Mouse (Mus musculus): Measurements from ENCODE around the gene Asgr1. TPM values are rescaled to one million over a fixed set of nuclear protein-coding genes. Genes with fewer than 3 reads are reported as not detected.

The Asgr1 gene
- 171 TPM for polyA plus RNA-seq (2014; fragmentation: Illumina TruSeq; extraction: RNeasy Lipid Tissue Mini Kit (QIAGEN cat#74804); ENCODE audit: low read depth, low replicate concordance)

GRCm38 (mm10) chr11:70053898-70054570 is at the start of gene Asgr1:
Gene Asgr1, plus strand, starts transcription at chr11:70054085.

DNA sequence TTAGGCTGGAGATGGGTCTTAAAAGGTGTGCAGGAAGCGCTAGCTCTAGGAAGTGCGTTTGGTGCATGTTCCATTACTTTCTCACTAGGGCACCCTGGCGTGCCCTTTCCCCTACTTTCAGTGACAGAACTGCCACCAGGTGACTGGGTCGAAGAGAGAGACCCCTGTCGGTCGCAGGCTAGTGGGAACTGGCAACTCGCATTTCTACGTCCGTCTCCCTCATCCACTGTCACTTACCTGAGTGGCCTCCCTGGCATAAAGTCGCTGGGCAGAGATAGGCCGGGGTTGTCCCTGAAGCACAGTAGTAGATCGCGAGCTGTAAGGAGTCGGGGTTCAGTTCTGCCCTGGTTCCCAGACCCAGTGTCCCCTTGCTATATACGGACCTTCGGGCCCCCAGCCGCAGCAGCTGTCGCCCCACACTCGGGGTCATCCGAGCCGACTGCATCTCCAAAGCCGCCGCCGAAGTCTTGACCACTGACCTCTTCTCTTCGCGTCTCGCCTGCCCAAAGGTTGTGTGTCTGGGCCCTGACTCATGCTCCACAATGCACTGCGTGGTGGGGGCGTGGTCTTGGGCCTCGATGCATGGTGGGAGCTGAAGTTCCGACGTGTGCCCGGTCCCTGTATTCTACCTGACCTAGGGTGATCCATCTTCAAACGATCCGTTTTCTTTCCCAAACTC is 38.9 kb upstream of the Asgr1 start, which contains the start of gene Acadvl:
TSS of gene Acadvl (minus strand) at position 532 of the 679 bp plus-strand sequence.

GRCm38 (mm10) chr11:70016669-70017068 is 37.2 kb upstream of the Asgr1 start, which contains the start of gene Dlg4:
Gene Dlg4, plus strand, starts transcription at chr11:70016942.

DNA sequence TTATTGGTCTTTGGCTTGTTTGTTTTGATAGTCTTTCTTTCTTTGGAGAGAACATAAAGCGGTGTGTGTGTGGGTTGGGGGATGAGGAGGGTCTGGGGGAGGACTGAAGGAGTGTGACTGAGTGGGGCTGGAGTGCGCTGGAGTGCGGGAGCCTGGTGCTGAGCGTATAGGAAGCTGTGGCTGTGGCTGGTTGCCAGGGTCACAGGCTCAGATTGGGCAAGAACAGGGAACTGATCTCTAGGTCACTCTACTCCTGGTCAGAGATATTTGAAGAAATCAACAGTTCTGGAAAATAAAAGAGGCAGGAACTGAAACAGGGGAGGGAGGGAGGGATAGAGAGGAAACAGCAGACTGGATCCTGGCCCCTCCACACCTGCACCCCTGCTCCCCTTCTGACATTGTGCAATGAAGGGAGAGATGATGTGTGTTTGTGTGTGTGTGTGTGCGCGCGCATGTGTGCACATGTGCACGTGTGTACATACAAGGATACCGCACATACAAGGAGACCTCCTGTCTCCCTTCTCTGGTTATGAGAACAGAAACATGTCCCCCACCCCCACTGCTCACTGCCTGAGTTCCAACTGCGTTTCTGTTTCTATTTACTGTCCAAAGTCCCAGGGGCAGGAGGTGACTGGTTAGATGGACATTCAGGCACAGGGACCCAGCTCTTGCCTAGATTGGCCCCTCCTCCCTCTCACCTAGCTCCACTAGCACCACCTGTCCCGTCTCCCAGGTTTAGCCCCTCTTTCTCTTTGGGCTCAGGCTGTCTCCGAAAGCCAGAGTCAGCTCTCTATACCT is 38.3 kb downstream of the Asgr1 start, which contains the start of gene Asgr2:
TSS of gene Asgr2 (plus strand) at position 659 of the 798 bp plus-strand sequence.

Other genes with a start within 250 kb of the Asgr1 start
- gene Tmem102, start 248.5 kb upstream of the Asgr1 start, polyA plus RNA-seq (2014; fragmentation: Illumina TruSeq; extraction: RNeasy Lipid Tissue Mini Kit (QIAGEN cat#74804); ENCODE audit: low read depth, low replicate concordance) = 3.6 TPM
- not detected for gene Gm39566, start 238.8 kb upstream of the Asgr1 start, polyA plus RNA-seq (2014; fragmentation: Illumina TruSeq; extraction: RNeasy Lipid Tissue Mini Kit (QIAGEN cat#74804); ENCODE audit: low read depth, low replicate concordance)
- gene Spem2, start 235.6 kb upstream of the Asgr1 start, polyA plus RNA-seq (2014; fragmentation: Illumina TruSeq; extraction: RNeasy Lipid Tissue Mini Kit (QIAGEN cat#74804); ENCODE audit: low read depth, low replicate concordance) = not detected
- gene Spem1, start 231.9 kb upstream of the Asgr1 start, polyA plus RNA-seq (2014; fragmentation: Illumina TruSeq; extraction: RNeasy Lipid Tissue Mini Kit (QIAGEN cat#74804); ENCODE audit: low read depth, low replicate concordance) = not detected
- 0.11 TPM for gene Nlgn2, start 216.3 kb upstream of the Asgr1 start, polyA plus RNA-seq (2014; fragmentation: Illumina TruSeq; extraction: RNeasy Lipid Tissue Mini Kit (QIAGEN cat#74804); ENCODE audit: low read depth, low replicate concordance)
- gene Tmem256, start 215.6 kb upstream of the Asgr1 start, polyA plus RNA-seq (2014; fragmentation: Illumina TruSeq; extraction: RNeasy Lipid Tissue Mini Kit (QIAGEN cat#74804); ENCODE audit: low read depth, low replicate concordance) = 58.8 TPM
- gene Plscr3, start 207.7 kb upstream of the Asgr1 start, polyA plus RNA-seq (2014; fragmentation: Illumina TruSeq; extraction: RNeasy Lipid Tissue Mini Kit (QIAGEN cat#74804); ENCODE audit: low read depth, low replicate concordance) = 1.1 TPM
- not detected for gene Tnk1, start 195.4 kb upstream of the Asgr1 start, polyA plus RNA-seq (2014; fragmentation: Illumina TruSeq; extraction: RNeasy Lipid Tissue Mini Kit (QIAGEN cat#74804); ENCODE audit: low read depth, low replicate concordance)
- gene Tmem95, start 176.1 kb upstream of the Asgr1 start, polyA plus RNA-seq (2014; fragmentation: Illumina TruSeq; extraction: RNeasy Lipid Tissue Mini Kit (QIAGEN cat#74804); ENCODE audit: low read depth, low replicate concordance) = not detected
- 0.42 TPM for gene Kctd11, start 172.7 kb upstream of the Asgr1 start, polyA plus RNA-seq (2014; fragmentation: Illumina TruSeq; extraction: RNeasy Lipid Tissue Mini Kit (QIAGEN cat#74804); ENCODE audit: low read depth, low replicate concordance)
- 0.40 TPM for gene Acap1, start 158.5 kb upstream of the Asgr1 start, polyA plus RNA-seq (2014; fragmentation: Illumina TruSeq; extraction: RNeasy Lipid Tissue Mini Kit (QIAGEN cat#74804); ENCODE audit: low read depth, low replicate concordance)
- not detected for gene 2810408A11Rik, start 153.1 kb upstream of the Asgr1 start, polyA plus RNA-seq (2014; fragmentation: Illumina TruSeq; extraction: RNeasy Lipid Tissue Mini Kit (QIAGEN cat#74804); ENCODE audit: low read depth, low replicate concordance)
- gene Neurl4, start 153.0 kb upstream of the Asgr1 start, polyA plus RNA-seq (2014; fragmentation: Illumina TruSeq; extraction: RNeasy Lipid Tissue Mini Kit (QIAGEN cat#74804); ENCODE audit: low read depth, low replicate concordance) = 3.0 TPM
- 9.6 TPM for gene Gps2, start 140.2 kb upstream of the Asgr1 start, polyA plus RNA-seq (2014; fragmentation: Illumina TruSeq; extraction: RNeasy Lipid Tissue Mini Kit (QIAGEN cat#74804); ENCODE audit: low read depth, low replicate concordance)
- 155 TPM for gene Eif5a, start 132.1 kb upstream of the Asgr1 start, polyA plus RNA-seq (2014; fragmentation: Illumina TruSeq; extraction: RNeasy Lipid Tissue Mini Kit (QIAGEN cat#74804); ENCODE audit: low read depth, low replicate concordance)
- not detected for gene Ybx2, start 118.3 kb upstream of the Asgr1 start, polyA plus RNA-seq (2014; fragmentation: Illumina TruSeq; extraction: RNeasy Lipid Tissue Mini Kit (QIAGEN cat#74804); ENCODE audit: low read depth, low replicate concordance)
- not detected for gene Slc2a4, start 105.9 kb upstream of the Asgr1 start, polyA plus RNA-seq (2014; fragmentation: Illumina TruSeq; extraction: RNeasy Lipid Tissue Mini Kit (QIAGEN cat#74804); ENCODE audit: low read depth, low replicate concordance)
- gene Cldn7, start 89.3 kb upstream of the Asgr1 start, polyA plus RNA-seq (2014; fragmentation: Illumina TruSeq; extraction: RNeasy Lipid Tissue Mini Kit (QIAGEN cat#74804); ENCODE audit: low read depth, low replicate concordance) = 0.40 TPM
- 25.5 TPM for gene Ctdnep1, start 72.9 kb upstream of the Asgr1 start, polyA plus RNA-seq (2014; fragmentation: Illumina TruSeq; extraction: RNeasy Lipid Tissue Mini Kit (QIAGEN cat#74804); ENCODE audit: low read depth, low replicate concordance)
- 9.7 TPM for gene Elp5, start 71.6 kb upstream of the Asgr1 start, polyA plus RNA-seq (2014; fragmentation: Illumina TruSeq; extraction: RNeasy Lipid Tissue Mini Kit (QIAGEN cat#74804); ENCODE audit: low read depth, low replicate concordance)
- 367 TPM for gene Gabarap, start 62.9 kb upstream of the Asgr1 start, polyA plus RNA-seq (2014; fragmentation: Illumina TruSeq; extraction: RNeasy Lipid Tissue Mini Kit (QIAGEN cat#74804); ENCODE audit: low read depth, low replicate concordance)
- 7.1 TPM for gene Phf23, start 58.3 kb upstream of the Asgr1 start, polyA plus RNA-seq (2014; fragmentation: Illumina TruSeq; extraction: RNeasy Lipid Tissue Mini Kit (QIAGEN cat#74804); ENCODE audit: low read depth, low replicate concordance)
- gene Dvl2, start 53.5 kb upstream of the Asgr1 start, polyA plus RNA-seq (2014; fragmentation: Illumina TruSeq; extraction: RNeasy Lipid Tissue Mini Kit (QIAGEN cat#74804); ENCODE audit: low read depth, low replicate concordance) = 0.37 TPM
- 60.6 TPM for gene Acadvl, start 38.7 kb upstream of the Asgr1 start, polyA plus RNA-seq (2014; fragmentation: Illumina TruSeq; extraction: RNeasy Lipid Tissue Mini Kit (QIAGEN cat#74804); ENCODE audit: low read depth, low replicate concordance)
- 0.13 TPM for gene Dlg4, start 37.1 kb upstream of the Asgr1 start, polyA plus RNA-seq (2014; fragmentation: Illumina TruSeq; extraction: RNeasy Lipid Tissue Mini Kit (QIAGEN cat#74804); ENCODE audit: low read depth, low replicate concordance)
- 93.1 TPM for gene Asgr2, start 38.6 kb downstream of the Asgr1 start, polyA plus RNA-seq (2014; fragmentation: Illumina TruSeq; extraction: RNeasy Lipid Tissue Mini Kit (QIAGEN cat#74804); ENCODE audit: low read depth, low replicate concordance)
- 0.24 TPM for gene Mgl2, start 76.2 kb downstream of the Asgr1 start, polyA plus RNA-seq (2014; fragmentation: Illumina TruSeq; extraction: RNeasy Lipid Tissue Mini Kit (QIAGEN cat#74804); ENCODE audit: low read depth, low replicate concordance)
- gene Clec10a, start 102.1 kb downstream of the Asgr1 start, polyA plus RNA-seq (2014; fragmentation: Illumina TruSeq; extraction: RNeasy Lipid Tissue Mini Kit (QIAGEN cat#74804); ENCODE audit: low read depth, low replicate concordance) = 0.37 TPM
- 0.61 TPM for gene Slc16a11, start 158.7 kb downstream of the Asgr1 start, polyA plus RNA-seq (2014; fragmentation: Illumina TruSeq; extraction: RNeasy Lipid Tissue Mini Kit (QIAGEN cat#74804); ENCODE audit: low read depth, low replicate concordance)
- gene Slc16a13, start 167.0 kb downstream of the Asgr1 start, polyA plus RNA-seq (2014; fragmentation: Illumina TruSeq; extraction: RNeasy Lipid Tissue Mini Kit (QIAGEN cat#74804); ENCODE audit: low read depth, low replicate concordance) = 0.53 TPM
- gene Bcl6b, start 175.7 kb downstream of the Asgr1 start, polyA plus RNA-seq (2014; fragmentation: Illumina TruSeq; extraction: RNeasy Lipid Tissue Mini Kit (QIAGEN cat#74804); ENCODE audit: low read depth, low replicate concordance) = 1.5 TPM
- 2.0 TPM for gene 0610010K14Rik, start 183.8 kb downstream of the Asgr1 start, polyA plus RNA-seq (2014; fragmentation: Illumina TruSeq; extraction: RNeasy Lipid Tissue Mini Kit (QIAGEN cat#74804); ENCODE audit: low read depth, low replicate concordance)
- 1.0 TPM for gene Gm21988, start 185.7 kb downstream of the Asgr1 start, polyA plus RNA-seq (2014; fragmentation: Illumina TruSeq; extraction: RNeasy Lipid Tissue Mini Kit (QIAGEN cat#74804); ENCODE audit: low read depth, low replicate concordance)
- gene Rnasek, start 185.8 kb downstream of the Asgr1 start, polyA plus RNA-seq (2014; fragmentation: Illumina TruSeq; extraction: RNeasy Lipid Tissue Mini Kit (QIAGEN cat#74804); ENCODE audit: low read depth, low replicate concordance) = 21.2 TPM
- gene Alox12, start 201.3 kb downstream of the Asgr1 start, polyA plus RNA-seq (2014; fragmentation: Illumina TruSeq; extraction: RNeasy Lipid Tissue Mini Kit (QIAGEN cat#74804); ENCODE audit: low read depth, low replicate concordance) = 0.37 TPM